Mouse (Mus musculus): ENCODE measurements around the gene Sept10. TPM values are rescaled to one million over a fixed set of nuclear protein-coding genes. Genes with fewer than 3 reads are reported as not detected.
"Not testable (repeated sequence)": the region's sequence is repeated elsewhere in the genome, so short reads cannot be mapped to it uniquely, and the experiment has no call there.

Gene Sept10
- polyA plus RNA-seq, 1 experiment from 2014 or later, result 36.8 TPM

DNA sequence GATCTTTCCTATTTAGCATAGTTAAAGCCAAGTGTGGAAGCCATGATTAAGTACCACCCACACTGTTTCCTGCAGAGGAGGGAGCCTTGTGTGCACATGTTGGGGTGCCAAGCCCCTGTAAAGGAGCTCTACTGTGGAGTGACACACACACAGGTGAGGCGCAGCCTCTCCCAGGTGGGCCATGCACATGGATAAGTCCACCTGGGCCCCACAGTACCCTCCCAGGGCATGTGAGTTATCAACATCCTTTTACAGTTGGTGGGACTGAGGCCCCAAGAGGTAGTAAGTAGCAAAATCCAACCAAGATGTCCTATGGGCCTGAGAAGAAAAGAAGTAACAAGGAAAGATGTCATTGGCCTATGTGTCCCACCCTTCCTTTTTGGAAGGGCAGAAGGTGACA lies 102.6 kb downstream of the Sept10 start:
- ATAC-seq (ENCODE audit: insufficient number of reproducible peaks, insufficient read depth, low FRiP score, low TSS enrichment), result no peak
- no peaks in the 10 kb centered on the region for H3K36me3 ChIP-seq
- no peak overlapping the region for H3K9ac ChIP-seq
- WGBS, result 96% methylated on average over 1 of the region's 1 CpGs
- H3K27ac ChIP-seq, result no peak overlapping the region
- H3K4me2 ChIP-seq (replicated peaks), result no peak overlapping the region
- H3K4me3 ChIP-seq, result no peak overlapping the region
- no peaks in the 10 kb centered on the region for H3K9me3 ChIP-seq
- H3K27me3 ChIP-seq, result no peaks in the 10 kb centered on the region
- no peaks in the 10 kb centered on the region for H3K4me1 ChIP-seq

DNA sequence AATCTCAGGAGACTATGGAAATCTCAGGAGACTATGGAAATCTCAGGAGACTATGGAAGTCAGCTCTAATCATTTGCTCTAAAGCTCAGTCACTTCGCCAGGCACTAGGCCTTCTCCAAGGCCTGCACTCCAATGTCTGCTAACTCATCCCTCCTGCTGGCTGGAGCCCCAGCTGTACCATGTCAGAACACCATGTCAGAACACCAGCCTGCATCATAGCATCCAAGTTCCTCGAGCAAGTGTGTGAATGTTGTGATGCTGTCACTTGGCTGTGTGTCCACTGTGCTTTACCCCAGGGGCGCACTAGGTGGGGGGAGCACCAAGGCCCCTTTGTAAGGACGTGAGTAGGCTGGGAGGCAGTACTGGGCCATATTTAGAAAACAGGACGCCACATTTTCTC lies 104.1 kb downstream of the Sept10 start:
- WGBS, result 81% methylated on average over 5 of the region's 5 CpGs
- Histone ChIP-seq H3K4me3 (no peak overlapping the region), H3K27me3 (no peaks in the 10 kb centered on the region), H3K4me1 (no peaks in the 10 kb centered on the region), H3K36me3 (no peaks in the 10 kb centered on the region), H3K4me2 (replicated peaks) (no peak overlapping the region), H3K9me3 (no peaks in the 10 kb centered on the region), H3K27ac (no peak overlapping the region), H3K9ac (no peak overlapping the region)
- ATAC-seq (ENCODE audit: insufficient number of reproducible peaks, insufficient read depth, low FRiP score, low TSS enrichment), result no peak

DNA sequence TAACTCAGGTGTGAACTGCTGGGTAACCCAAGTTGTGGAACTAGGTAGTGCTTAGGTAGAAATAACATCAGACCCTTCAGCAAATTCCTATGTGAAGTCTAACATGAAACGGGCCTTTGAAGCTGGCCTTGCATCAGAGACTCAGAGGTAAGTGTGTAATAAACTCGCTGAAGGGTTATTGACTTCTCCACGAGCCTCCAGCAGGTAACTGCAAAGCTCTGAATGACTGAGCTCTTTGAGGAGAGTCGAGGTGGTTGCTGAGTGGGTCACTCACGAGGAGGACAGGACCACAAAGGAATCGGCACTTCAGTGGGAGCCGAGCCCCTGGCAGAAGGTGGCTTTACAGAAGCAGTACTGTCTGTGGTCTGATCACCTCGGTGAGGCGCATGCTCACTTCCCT lies 105.3 kb downstream of the Sept10 start:
- H3K36me3 ChIP-seq, result no peaks in the 10 kb centered on the region
- H3K9me3 ChIP-seq, result no peaks in the 10 kb centered on the region
- WGBS, result 75% methylated on average over 9 of the region's 9 CpGs
- ATAC-seq (ENCODE audit: insufficient number of reproducible peaks, insufficient read depth, low FRiP score, low TSS enrichment), result no peak
- no peak overlapping the region for H3K9ac ChIP-seq
- H3K4me3 ChIP-seq, result no peak overlapping the region
- H3K27ac ChIP-seq, result no peak overlapping the region
- H3K4me1 ChIP-seq, result no peaks in the 10 kb centered on the region
- no peaks in the 10 kb centered on the region for H3K27me3 ChIP-seq
- H3K4me2 ChIP-seq (replicated peaks), result no peak overlapping the region

DNA sequence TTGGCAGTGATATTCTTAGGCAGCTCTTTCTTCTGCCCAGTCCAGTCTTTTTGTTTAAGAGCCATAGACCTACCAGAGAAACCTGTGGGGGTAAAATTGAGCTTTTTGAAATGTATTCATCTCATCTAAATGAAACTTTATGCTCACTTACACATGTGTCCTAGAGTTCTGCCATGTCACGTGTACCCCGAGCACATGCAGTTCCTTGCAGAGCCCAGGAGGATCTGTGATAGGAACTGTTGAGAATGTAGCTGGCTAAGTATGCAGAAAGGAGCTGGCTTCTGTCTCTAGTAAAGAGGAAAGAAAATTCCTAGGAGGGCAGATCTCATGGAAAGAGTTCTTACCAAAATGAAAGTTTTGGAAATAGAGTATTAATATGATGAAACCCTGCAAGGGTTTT lies 106.0 kb downstream of the Sept10 start:
- WGBS, result 72% methylated on average over 2 of the region's 2 CpGs

DNA sequence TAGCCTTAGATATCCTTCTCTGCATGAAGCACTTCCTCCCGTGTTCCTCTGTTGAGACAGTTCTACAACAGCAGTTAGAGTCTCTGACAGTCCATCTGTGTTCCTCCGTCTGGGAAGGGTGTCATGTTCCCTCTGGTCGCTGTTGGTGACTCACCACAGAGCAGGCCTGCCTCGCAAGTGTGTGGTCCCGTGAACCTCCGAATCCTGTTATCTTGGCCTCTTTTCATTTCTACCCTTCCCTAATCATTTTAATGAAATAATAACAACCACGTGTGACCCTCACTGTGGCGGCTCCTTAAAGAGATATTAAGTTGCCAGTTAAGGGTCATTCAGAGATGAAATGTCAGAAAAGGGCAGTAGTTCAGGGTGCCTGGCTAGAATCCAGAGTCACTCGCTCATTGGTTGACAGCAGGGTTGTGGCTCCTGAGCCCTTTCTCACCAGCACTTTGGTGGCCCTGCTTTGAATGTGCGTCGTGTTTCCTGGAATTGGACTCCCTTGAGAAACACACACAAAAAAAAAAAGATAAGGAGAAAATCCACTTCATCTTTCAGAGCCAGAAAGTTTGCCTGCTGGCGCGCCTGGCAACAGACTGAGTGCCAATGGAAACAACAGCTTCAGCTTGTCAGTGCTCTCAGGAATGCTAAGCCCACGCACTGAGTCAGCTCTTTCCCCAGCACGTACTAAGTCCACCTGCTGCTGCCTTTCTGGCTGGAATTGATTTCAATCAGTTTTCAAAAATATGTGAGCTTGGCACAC lies 106.9 kb downstream of the Sept10 start:
- H3K4me3 ChIP-seq, result no peak overlapping the region
- WGBS, result 19% methylated on average over 15 of the region's 15 CpGs
- no peak overlapping the region for H3K4me2 ChIP-seq (replicated peaks)
- H3K4me1 ChIP-seq, result no peaks in the 10 kb centered on the region
- H3K27ac ChIP-seq, result no peak overlapping the region
- H3K9ac ChIP-seq, result no peak overlapping the region
- no peaks in the 10 kb centered on the region for H3K36me3 ChIP-seq
- no peak for ATAC-seq (ENCODE audit: insufficient number of reproducible peaks, insufficient read depth, low FRiP score, low TSS enrichment)
- no peaks in the 10 kb centered on the region for H3K27me3 ChIP-seq
- H3K9me3 ChIP-seq, result no peaks in the 10 kb centered on the region

More for the DNA sequence above, 106.0 kb downstream of the Sept10 start:
- no peaks in the 10 kb centered on the region for H3K27me3 ChIP-seq
- H3K4me1 ChIP-seq, result no peaks in the 10 kb centered on the region
- H3K4me2 ChIP-seq (replicated peaks), result no peak overlapping the region
- H3K4me3 ChIP-seq, result no peak overlapping the region
- ATAC-seq (ENCODE audit: insufficient number of reproducible peaks, insufficient read depth, low FRiP score, low TSS enrichment), result no peak
- no peak overlapping the region for H3K9ac ChIP-seq
- H3K9me3 ChIP-seq, result no peaks in the 10 kb centered on the region
- no peaks in the 10 kb centered on the region for H3K36me3 ChIP-seq
- no peak overlapping the region for H3K27ac ChIP-seq

DNA sequence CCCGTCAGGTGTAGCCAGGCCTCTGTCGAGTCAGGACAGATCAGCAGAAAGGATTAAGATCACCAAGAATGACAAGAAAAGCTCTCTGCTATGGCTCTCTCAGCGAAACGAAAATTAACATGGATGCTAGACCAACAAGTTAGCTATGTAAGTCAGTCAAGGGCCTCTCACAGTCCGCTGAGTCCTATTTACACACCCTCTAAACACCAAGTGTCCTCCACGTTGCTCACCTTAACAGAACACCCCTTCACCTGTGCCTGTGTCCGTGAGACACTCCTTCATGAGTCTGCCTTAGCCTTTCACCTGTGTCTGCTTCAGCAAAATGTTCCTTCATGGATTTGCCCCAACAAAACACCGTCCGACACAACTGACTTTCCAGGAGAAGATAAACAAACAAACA lies 108.3 kb downstream of the Sept10 start:
- WGBS, result 86% methylated on average over 9 of the region's 9 CpGs
- Histone ChIP-seq H3K27ac (no peak overlapping the region), H3K4me2 (replicated peaks) (no peak overlapping the region), H3K9me3 (no peaks in the 10 kb centered on the region), H3K4me1 (no peaks in the 10 kb centered on the region), H3K9ac (no peak overlapping the region), H3K36me3 (no peaks in the 10 kb centered on the region), H3K27me3 (no peaks in the 10 kb centered on the region), H3K4me3 (no peak overlapping the region)
- ATAC-seq (ENCODE audit: insufficient number of reproducible peaks, insufficient read depth, low FRiP score, low TSS enrichment), result no peak

DNA sequence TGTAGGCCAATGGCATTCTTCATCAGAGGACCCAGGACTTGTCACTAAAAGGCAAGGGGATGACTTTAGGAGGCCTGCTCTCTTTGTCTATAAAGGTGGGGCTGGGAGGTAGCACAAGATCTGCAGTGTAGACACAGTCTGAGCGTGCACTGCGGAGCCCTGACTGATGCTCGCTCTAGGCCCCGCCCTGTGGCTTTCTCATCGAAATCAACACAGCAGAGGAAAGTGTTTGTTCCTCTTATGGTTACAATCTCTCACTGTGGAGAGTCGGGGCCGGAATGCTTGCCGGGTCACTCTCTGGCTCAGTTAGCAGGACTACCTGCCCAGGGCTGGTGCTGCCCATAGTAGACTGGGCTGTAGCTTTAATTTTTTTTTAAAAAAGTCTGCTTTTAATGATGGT lies 108.9 kb downstream of the Sept10 start:
- ATAC-seq (ENCODE audit: insufficient number of reproducible peaks, insufficient read depth, low FRiP score, low TSS enrichment), result no peak
- H3K27me3 ChIP-seq, result no peaks in the 10 kb centered on the region
- H3K4me1 ChIP-seq, result no peaks in the 10 kb centered on the region
- WGBS, result 93% methylated on average over 8 of the region's 8 CpGs
- H3K4me3 ChIP-seq, result no peak overlapping the region
- no peaks in the 10 kb centered on the region for H3K36me3 ChIP-seq
- H3K4me2 ChIP-seq (replicated peaks), result no peak overlapping the region
- H3K9ac ChIP-seq, result no peak overlapping the region
- no peak overlapping the region for H3K27ac ChIP-seq
- H3K9me3 ChIP-seq, result no peaks in the 10 kb centered on the region

DNA sequence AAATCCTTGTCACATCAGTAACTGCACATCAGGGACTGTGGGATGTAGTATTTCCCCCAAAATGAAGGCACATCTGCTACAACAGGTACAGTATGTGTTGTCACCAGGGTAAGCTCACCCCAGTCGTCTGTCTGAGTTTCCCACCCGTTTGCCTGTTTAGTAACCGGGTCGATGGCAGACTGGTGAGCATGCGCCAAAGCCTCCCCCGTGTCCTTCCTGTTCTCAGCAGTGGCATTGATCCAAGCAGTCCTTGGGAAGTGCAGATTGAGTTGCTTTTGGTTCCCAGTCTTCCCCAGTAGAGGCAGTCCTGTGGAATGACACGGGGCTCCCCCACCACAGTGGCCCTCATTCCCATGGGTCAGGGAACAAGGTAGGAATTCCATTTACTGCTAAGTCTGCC lies 111.3 kb downstream of the Sept10 start:
- Histone ChIP-seq H3K4me2 (replicated peaks) (no peak overlapping the region), H3K36me3 (no peaks in the 10 kb centered on the region), H3K27ac (no peak overlapping the region), H3K27me3 (no peaks in the 10 kb centered on the region), H3K4me1 (no peaks in the 10 kb centered on the region), H3K4me3 (no peak overlapping the region), H3K9ac (no peak overlapping the region), H3K9me3 (no peaks in the 10 kb centered on the region)
- no peak for ATAC-seq (ENCODE audit: insufficient number of reproducible peaks, insufficient read depth, low FRiP score, low TSS enrichment)
- WGBS, result 95% methylated on average over 7 of the region's 7 CpGs

DNA sequence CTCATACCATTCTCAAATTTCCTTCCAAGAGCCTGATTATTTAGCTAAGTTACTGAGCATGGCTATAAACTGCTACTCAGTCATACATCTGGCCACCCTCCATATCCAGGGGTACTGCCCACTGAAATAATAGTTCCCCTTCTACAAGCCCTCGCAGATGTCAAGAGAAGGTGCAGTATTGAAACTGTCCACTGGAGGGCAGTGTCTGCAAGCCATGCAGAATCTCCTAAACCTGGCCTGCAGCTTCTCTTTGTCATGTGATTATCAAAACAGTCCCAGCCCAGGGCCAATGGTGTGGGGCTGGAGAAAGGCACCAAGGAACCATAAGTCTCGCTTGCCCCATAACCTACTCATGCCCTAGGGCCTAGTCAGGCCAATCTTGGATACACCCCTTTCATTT lies 112.6 kb downstream of the Sept10 start:
- H3K9me3 ChIP-seq, result no peaks in the 10 kb centered on the region
- H3K4me3 ChIP-seq, result no peak overlapping the region
- no peaks in the 10 kb centered on the region for H3K4me1 ChIP-seq
- H3K36me3 ChIP-seq, result no peaks in the 10 kb centered on the region
- no peak overlapping the region for H3K9ac ChIP-seq
- no peak overlapping the region for H3K4me2 ChIP-seq (replicated peaks)
- H3K27me3 ChIP-seq, result no peaks in the 10 kb centered on the region
- WGBS, result 34% methylated on average over 2 of the region's 2 CpGs
- no peak overlapping the region for H3K27ac ChIP-seq
- ATAC-seq (ENCODE audit: insufficient number of reproducible peaks, insufficient read depth, low FRiP score, low TSS enrichment), result no peak

DNA sequence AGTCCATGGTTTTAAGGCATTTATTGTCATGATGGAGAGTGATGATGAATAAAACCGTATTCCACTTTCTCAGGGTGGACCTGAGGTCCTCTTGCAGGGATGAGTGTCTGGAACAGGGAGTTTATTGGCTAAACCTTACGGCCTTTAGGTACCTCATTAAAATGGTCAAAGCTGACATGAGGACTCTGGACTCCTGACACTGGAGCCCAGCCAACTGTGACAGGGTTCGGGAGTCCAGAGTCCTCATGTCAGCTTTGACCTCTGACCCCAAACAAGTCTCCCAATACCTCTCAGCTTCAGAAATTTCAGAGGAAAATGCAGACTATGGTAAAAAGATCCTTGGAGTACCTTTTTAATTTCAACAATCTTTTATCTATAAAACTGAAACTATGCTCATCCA lies 115.0 kb downstream of the Sept10 start:
- Histone ChIP-seq H3K4me3 (no peak overlapping the region), H3K9ac (no peak overlapping the region), H3K27me3 (no peaks in the 10 kb centered on the region), H3K4me2 (replicated peaks) (no peak overlapping the region), H3K9me3 (no peaks in the 10 kb centered on the region), H3K36me3 (no peaks in the 10 kb centered on the region), H3K27ac (no peak overlapping the region), H3K4me1 (no peaks in the 10 kb centered on the region)
- ATAC-seq (ENCODE audit: insufficient number of reproducible peaks, insufficient read depth, low FRiP score, low TSS enrichment), result no peak
- WGBS, result 80% methylated on average over 3 of the region's 3 CpGs

DNA sequence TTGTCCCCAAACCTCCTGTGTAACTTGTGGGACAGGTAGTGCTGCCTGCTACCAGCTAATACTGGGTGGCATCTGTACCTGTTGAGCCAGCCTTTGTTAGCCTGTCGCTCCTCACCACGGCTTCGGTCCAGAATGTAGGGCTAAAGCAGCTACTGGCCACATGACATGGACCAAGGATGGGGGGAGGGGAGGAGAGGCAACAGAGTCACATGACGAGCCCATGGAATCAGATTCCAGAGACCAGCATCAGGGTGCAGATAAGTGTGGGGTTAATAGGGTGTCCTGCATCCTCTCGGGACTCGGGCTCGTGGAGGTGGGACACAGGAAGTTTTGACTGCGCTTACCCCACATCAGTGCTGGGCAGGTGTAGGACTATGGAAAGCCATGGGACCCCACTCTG lies 115.8 kb downstream of the Sept10 start:
- Histone ChIP-seq H3K9ac (no peak overlapping the region), H3K27me3 (no peaks in the 10 kb centered on the region), H3K27ac (no peak overlapping the region), H3K4me1 (no peaks in the 10 kb centered on the region), H3K36me3 (no peaks in the 10 kb centered on the region), H3K4me2 (replicated peaks) (no peak overlapping the region), H3K4me3 (no peak overlapping the region), H3K9me3 (no peaks in the 10 kb centered on the region)
- 73% methylated on average over 8 of the region's 8 CpGs for WGBS
- no peak for ATAC-seq (ENCODE audit: insufficient number of reproducible peaks, insufficient read depth, low FRiP score, low TSS enrichment)

DNA sequence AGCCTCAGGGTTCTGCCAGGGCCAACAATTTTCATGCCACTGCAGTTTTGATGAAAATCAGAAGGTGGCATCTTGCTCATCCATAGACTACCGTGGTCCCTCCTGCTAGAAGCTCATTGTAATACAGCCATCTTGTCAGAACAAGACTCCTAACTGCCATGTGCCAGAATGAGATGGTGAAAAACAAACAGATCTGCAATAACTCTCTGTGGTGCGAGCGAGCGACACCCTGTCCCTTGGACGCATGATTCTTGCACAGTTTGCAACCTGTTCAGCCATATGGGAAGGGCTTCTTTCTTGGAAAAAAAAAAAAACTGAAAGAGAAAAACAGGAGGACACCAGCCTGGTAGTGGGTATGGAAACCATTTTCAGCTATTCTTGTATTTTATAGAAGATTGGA lies 117.0 kb downstream of the Sept10 start:
- Histone ChIP-seq H3K4me1 (no peaks in the 10 kb centered on the region), H3K4me2 (replicated peaks) (no peak overlapping the region), H3K27me3 (no peaks in the 10 kb centered on the region), H3K36me3 (no peaks in the 10 kb centered on the region), H3K9ac (no peak overlapping the region), H3K4me3 (no peak overlapping the region), H3K27ac (no peak overlapping the region), H3K9me3 (no peaks in the 10 kb centered on the region)
- 88% methylated on average over 5 of the region's 5 CpGs for WGBS
- ATAC-seq (ENCODE audit: insufficient number of reproducible peaks, insufficient read depth, low FRiP score, low TSS enrichment), result no peak

DNA sequence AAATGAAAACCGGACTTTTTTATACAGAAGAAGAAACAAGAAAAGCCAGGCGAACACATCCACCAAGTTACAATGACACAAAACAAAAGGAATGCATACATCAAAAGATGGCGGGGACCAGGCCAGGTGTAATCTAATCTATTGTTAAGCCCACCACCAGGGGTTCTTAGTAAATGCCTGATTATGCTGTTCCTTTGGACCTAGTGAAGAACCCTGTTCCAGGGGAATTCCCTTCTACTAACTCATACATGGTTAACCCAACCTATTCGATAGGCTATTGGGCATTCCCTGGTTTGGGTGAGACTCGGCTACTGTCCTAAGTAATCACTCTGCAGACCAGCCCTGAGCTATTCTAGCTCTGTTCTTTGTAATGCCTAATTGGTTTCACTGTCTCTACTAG lies 118.6 kb downstream of the Sept10 start:
- H3K36me3 ChIP-seq; H3K4me1 ChIP-seq; H3K9me3 ChIP-seq; H3K4me2 ChIP-seq (replicated peaks); ATAC-seq (ENCODE audit: insufficient number of reproducible peaks, insufficient read depth, low FRiP score, low TSS enrichment); H3K9ac ChIP-seq; H3K27me3 ChIP-seq; H3K4me3 ChIP-seq; H3K27ac ChIP-seq: not testable (repeated sequence)
- WGBS, result 88% methylated on average over 5 of the region's 5 CpGs

Measured in embryonic facial prominence, embryonic 12.5 days (tissue).